ENCODE assay signal across 15 mouse cellular contexts in genomic region chr3:63582717-63583696, GRCm38 (mm10).
DNase-seq lines count a peak whose midpoint lies in the region; ATAC-seq and TF ChIP-seq lines count a peak whose summit lies in the region.
"Had no signal": no experiment of that assay in that cellular context is flagged by ENCODE, and none has a peak within 500 bp of the region (broad histone marks: within the 10 kb centered on the region; RNA-seq: fewer than 3 reads in every experiment).

No protein-coding gene starts in this region.

- H3K79me2 ChIP-seq in heart, adult 2 months (replicated peaks; ENCODE audit: control insufficient read depth, insufficient read depth, low read length) = no peaks in the 10 kb centered on the region

- TF ChIP-seq POLR2A in heart, adult 2 months (IDR thresholded peaks at IDR 0.05; ENCODE audit: insufficient read depth, low read depth, low read length) = no peak

- TF ChIP-seq CTCF in gastrocnemius, adult 2 months (IDR thresholded peaks at IDR 0.05) = no peak
- TF ChIP-seq CTCF in heart, adult 2 months (IDR thresholded peaks at IDR 0.05) = no peak

- no peak overlapping the region for H3K4me2 ChIP-seq in kidney, embryonic 14.5 days (replicated peaks; ENCODE audit: low read depth, low read length)
- no peak overlapping the region for H3K4me2 ChIP-seq in forebrain, embryonic 16.5 days (ENCODE audit: low read length)
- H3K4me2 ChIP-seq in neural tube, embryonic 13.5 days = peak overlapping the region; percentile 17
- H3K4me2 ChIP-seq: heart, embryonic 12.5 days; intestine, embryonic 15.5 days; liver, embryonic 11.5 days had no signal

- H3K27me3 ChIP-seq in kidney, embryonic 14.5 days (ENCODE audit: control insufficient read depth, insufficient read depth, low read length) = no peaks in the 10 kb centered on the region
- no peaks in the 10 kb centered on the region for H3K27me3 ChIP-seq in forebrain, embryonic 16.5 days (replicated peaks; ENCODE audit: control insufficient read depth, insufficient read depth, low read length)
- H3K27me3 ChIP-seq in neural tube, embryonic 13.5 days = no peaks in the 10 kb centered on the region
- H3K27me3 ChIP-seq in heart, adult 2 months (ENCODE audit: control insufficient read depth, insufficient read depth, low read length) = no peaks in the 10 kb centered on the region
- H3K27me3 ChIP-seq: heart, embryonic 12.5 days; intestine, embryonic 15.5 days had no signal

- H3K9ac ChIP-seq in kidney, embryonic 14.5 days (ENCODE audit: low read depth, low read length) = no peak overlapping the region
- H3K9ac ChIP-seq in forebrain, embryonic 16.5 days (replicated peaks; ENCODE audit: low read depth, low read length) = no peak overlapping the region
- H3K9ac ChIP-seq in neural tube, embryonic 13.5 days = no peak overlapping the region
- H3K9ac ChIP-seq in heart, adult 2 months (ENCODE audit: low read depth, low read length) = no peak overlapping the region
- H3K9ac ChIP-seq: heart, embryonic 12.5 days; intestine, embryonic 15.5 days had no signal

- H3K4me1 ChIP-seq in kidney, embryonic 14.5 days (ENCODE audit: control insufficient read depth, insufficient read depth, low read length) = 0 out of 2 replicates have a peak, but pooled peaks cover 2% of the 10 kb centered on the region
- H3K4me1 ChIP-seq in forebrain, embryonic 16.5 days (replicated peaks; ENCODE audit: control insufficient read depth, insufficient read depth, low read length) = peaks cover 5% of the 10 kb centered on the region
- peaks cover 26% of the 10 kb centered on the region for H3K4me1 ChIP-seq in neural tube, embryonic 13.5 days (replicated peaks)
- no peaks in the 10 kb centered on the region for H3K4me1 ChIP-seq in heart, adult 2 months (ENCODE audit: control insufficient read depth, insufficient read depth, low read length)
- H3K4me1 ChIP-seq: heart, embryonic 12.5 days; intestine, embryonic 15.5 days had no signal

- H3K9me3 ChIP-seq in kidney, embryonic 14.5 days (ENCODE audit: control insufficient read depth, low read length) = no peaks in the 10 kb centered on the region
- H3K9me3 ChIP-seq in forebrain, embryonic 16.5 days (ENCODE audit: control insufficient read depth, low read length) = no peaks in the 10 kb centered on the region
- no peaks in the 10 kb centered on the region for H3K9me3 ChIP-seq in neural tube, embryonic 13.5 days
- H3K9me3 ChIP-seq: heart, embryonic 12.5 days; intestine, embryonic 15.5 days had no signal

- WGBS in kidney, embryonic 14.5 days = 51% methylated on average over 15 of the region's 15 CpGs
- 58% methylated on average over 15 of the region's 15 CpGs for WGBS in forebrain, embryonic 16.5 days
- 46% methylated on average over 15 of the region's 15 CpGs for WGBS in neural tube, embryonic 13.5 days
- WGBS in heart, adult 2 months = 81% methylated on average over 15 of the region's 15 CpGs

- no peak overlapping the region for H3K27ac ChIP-seq in kidney, embryonic 14.5 days (ENCODE audit: low read depth, low read length)
- peak overlapping the region; percentile 43 for H3K27ac ChIP-seq in forebrain, embryonic 16.5 days (ENCODE audit: low read length)
- peak overlapping the region; percentile 64; the same call in 1 of the 2 replicates for H3K27ac ChIP-seq in neural tube, embryonic 13.5 days (replicated peaks)
- no peak overlapping the region for H3K27ac ChIP-seq in gastrocnemius, adult 2 months
- no peak overlapping the region for H3K27ac ChIP-seq in heart, adult 2 months
- H3K27ac ChIP-seq: intestine, embryonic 15.5 days had no signal

- H3K36me3 ChIP-seq in kidney, embryonic 14.5 days (ENCODE audit: control insufficient read depth, insufficient read depth, low read length) = no peaks in the 10 kb centered on the region
- no peaks in the 10 kb centered on the region for H3K36me3 ChIP-seq in forebrain, embryonic 16.5 days (ENCODE audit: control insufficient read depth, insufficient read depth)
- no peaks in the 10 kb centered on the region for H3K36me3 ChIP-seq in neural tube, embryonic 13.5 days
- H3K36me3 ChIP-seq in heart, adult 2 months (ENCODE audit: control insufficient read depth, insufficient read depth, low read length) = no peaks in the 10 kb centered on the region
- H3K36me3 ChIP-seq: heart, embryonic 12.5 days; intestine, embryonic 15.5 days had no signal

- TF ChIP-seq EP300 in heart, adult 2 months (IDR thresholded peaks at IDR 0.05; ENCODE audit: insufficient read depth, low read depth, low read length) = no peak

- no peak overlapping the region for H3K4me3 ChIP-seq in kidney, embryonic 14.5 days (ENCODE audit: low read length)
- no peak overlapping the region for H3K4me3 ChIP-seq in forebrain, embryonic 16.5 days (replicated peaks; ENCODE audit: low read length)
- H3K4me3 ChIP-seq in neural tube, embryonic 13.5 days = no peak overlapping the region
- no peak overlapping the region for H3K4me3 ChIP-seq in gastrocnemius, adult 2 months
- no peak overlapping the region for H3K4me3 ChIP-seq in heart, adult 2 months
- H3K4me3 ChIP-seq: heart, embryonic 12.5 days; intestine, embryonic 15.5 days had no signal

- intact Hi-C loops in gastrocnemius, adult 2 months (cut with DNase I) = no loop called here
- intact Hi-C loops in heart, adult 2 months (cut with DNase I) = no loop called here

- ATAC-seq in kidney, embryonic 14.5 days (ENCODE audit: low FRiP score, low TSS enrichment) = peak; percentile 69; the same call in 1 of the 2 replicates
- peak; percentile 83 for ATAC-seq in cerebellum, adult (ENCODE audit: insufficient number of reproducible peaks, low FRiP score, low TSS enrichment)
- peak; percentile 87 for ATAC-seq in forebrain, embryonic 16.5 days
- ATAC-seq in neural tube, embryonic 13.5 days (ENCODE audit: low read depth) = peak; percentile 85
- ATAC-seq in granulocyte monocyte progenitor cell, adult 5-6 weeks (replicated peaks; ENCODE audit: poor library complexity, severe bottlenecking) = no peak
- ATAC-seq: intestine, embryonic 15.5 days had no signal

- DNase-seq in kidney, adult 11 months = no peak
- DNase-seq in gastrocnemius, adult 2 months = no peak
- DNase-seq in heart, adult 2 months = no peak
- DNase-seq: adrenal gland, adult 8-10 months; B cell, adult 2 months; embryo, embryonic 11 days; lung, postnatal 4 days had no signal

Comparison
In these comparisons a context has a peak if more than half of its experiments do, and no peak if none do; other contexts are left out.
1. H3K27ac ChIP-seq: peak in forebrain, embryonic 16.5 days (single experiment) and neural tube, embryonic 13.5 days (single experiment); none in kidney, embryonic 14.5 days (single experiment), gastrocnemius, adult 2 months (single experiment) and heart, adult 2 months (single experiment).